Mouse (Mus musculus) liver, embryonic 11.5 days (tissue): ENCODE measurements at regions not wholly inside any gene's neighbourhood (a gene's known extent, or its start where the extent isn't known, plus 50 kb on each side); places are given as distances from the start of the nearest gene placed in this dataset.

Experiments
- ATAC-seq: fragments of 200-750 bp; cut with Nextera tagmentation; replicated peaks from 2 replicates; pipeline ENCODE4 v1.8.0; 2017; ENCODE audit warnings: moderate number of reproducible peaks, mild to moderate bottlenecking, moderate TSS enrichment, moderate library complexity; ENCODE audit not compliant: low FRiP score
- DNase-seq: peaks from one replicate; pipeline ENCODE4 v3.0.0-alpha.2; 2017; ENCODE audit warnings: low spot score
- H3K27ac ChIP-seq: fragments of 300-500 bp; sonication (generic); 2 replicates; pipeline ENCODE4 v1.5.1; 2014; ENCODE audit warnings: mild to moderate bottlenecking, low read depth, low read length, control low read depth
- H3K27me3 ChIP-seq: fragments of 300-500 bp; sonication (generic); replicated peaks from 2 replicates; pipeline ENCODE4 v1.6.1; 2014; ENCODE audit warnings: low read length, mixed read lengths; ENCODE audit not compliant: control insufficient read depth, insufficient read depth
- H3K36me3 ChIP-seq: fragments of 300-500 bp; sonication (generic); 2 replicates; pipeline ENCODE4 v1.6.1; 2014; ENCODE audit warnings: mild to moderate bottlenecking, low read length, moderate library complexity, mixed read lengths; ENCODE audit not compliant: control insufficient read depth, insufficient read depth
- H3K4me1 ChIP-seq: fragments of 300-500 bp; sonication (generic); replicated peaks from 2 replicates; pipeline ENCODE4 v1.6.1; 2014; ENCODE audit warnings: low read length, mixed read lengths; ENCODE audit not compliant: control insufficient read depth, insufficient read depth
- H3K4me2 ChIP-seq: fragments of 300-500 bp; sonication (generic); 2 replicates; pipeline ENCODE4 v1.6.1; 2014; ENCODE audit warnings: mild to moderate bottlenecking, control low read depth, moderate library complexity
- H3K4me3 ChIP-seq: fragments of 300-500 bp; sonication (generic); 2 replicates; pipeline ENCODE4 v1.5.1; 2014; ENCODE audit warnings: low read depth, low read length, control low read depth
- H3K9ac ChIP-seq: fragments of 300-500 bp; sonication (generic); 2 replicates; pipeline ENCODE4 v1.6.1; 2014; ENCODE audit warnings: low read depth, low read length, control low read depth
- H3K9me3 ChIP-seq: fragments of 300-500 bp; sonication (generic); 2 replicates; pipeline ENCODE4 v1.6.1; 2016; ENCODE audit warnings: low read length, inconsistent platforms, mixed read lengths; ENCODE audit not compliant: control insufficient read depth
- WGBS: fragments of 180-500 bp; shearing (Covaris S2); extraction: QIAGEN DNeasy Blood & Tissue Kit; methylation state at CpG from one replicate; pipeline ENCODE4 v1.1.7; 2014; 5-methylcytosine and 5-hydroxymethylcytosine counted together

GRCm38 (mm10) chr17:4781586-4781985, 212.5 kb upstream of the Arid1b start:
- Histone ChIP-seq H3K9me3 (no peaks in the 10 kb centered on the region), H3K4me2 (no peak overlapping the region), H3K4me3 (no peak overlapping the region), H3K27me3 (no peaks in the 10 kb centered on the region), H3K4me1 (no peaks in the 10 kb centered on the region), H3K9ac (no peak overlapping the region), H3K36me3 (no peaks in the 10 kb centered on the region), H3K27ac (no peak overlapping the region)
- no peak for ATAC-seq
- WGBS: 72% methylated on average over 3 of the region's 3 CpGs
- no peak for DNase-seq

GRCm38 (mm10) chr17:4784296-4784695, 209.8 kb upstream of the Arid1b start:
- Histone ChIP-seq H3K4me2 (no peak overlapping the region), H3K27ac (no peak overlapping the region), H3K36me3 (no peaks in the 10 kb centered on the region), H3K9me3 (no peaks in the 10 kb centered on the region), H3K4me3 (no peak overlapping the region), H3K4me1 (no peaks in the 10 kb centered on the region), H3K27me3 (no peaks in the 10 kb centered on the region), H3K9ac (no peak overlapping the region)
- DNase-seq (no peak), ATAC-seq (no peak)
- 76% methylated on average over 5 of the region's 5 CpGs for WGBS

DNA sequence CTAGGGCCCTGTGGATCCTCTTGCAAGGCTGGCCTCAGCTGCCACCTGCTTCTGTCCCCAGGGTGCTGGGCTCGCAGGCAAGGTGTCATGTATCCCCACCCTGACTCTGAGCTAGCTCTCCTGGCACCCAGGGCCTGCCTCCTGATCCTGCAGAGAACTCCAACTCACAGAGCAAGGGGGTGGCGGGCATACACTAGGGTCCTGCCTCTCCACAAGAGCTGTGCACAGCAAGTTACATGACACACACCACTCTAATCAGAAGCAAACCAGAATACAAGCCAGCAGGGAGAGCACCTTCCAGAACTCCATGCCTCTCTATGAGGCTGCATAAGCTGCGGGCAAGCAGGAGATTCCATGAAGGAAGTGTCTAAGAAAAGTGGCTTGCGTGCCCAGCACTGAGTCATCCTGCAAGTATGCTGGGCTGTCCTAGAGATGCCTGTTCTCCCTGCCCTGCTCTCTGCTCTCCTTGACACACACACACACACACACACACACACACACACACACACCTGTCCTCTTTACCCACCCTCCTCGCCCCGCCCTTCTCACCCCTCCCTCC, 208.8 kb upstream of the Arid1b start:
- WGBS: 47% methylated on average over 6 of the region's 6 CpGs
- ATAC-seq: no peak
- H3K27ac ChIP-seq: no peak overlapping the region
- no peaks in the 10 kb centered on the region for H3K9me3 ChIP-seq
- H3K27me3 ChIP-seq: no peaks in the 10 kb centered on the region
- H3K4me1 ChIP-seq: no peaks in the 10 kb centered on the region
- H3K4me2 ChIP-seq: no peak overlapping the region
- no peak overlapping the region for H3K4me3 ChIP-seq
- H3K36me3 ChIP-seq: no peaks in the 10 kb centered on the region
- H3K9ac ChIP-seq: no peak overlapping the region
- DNase-seq: no peak

DNA sequence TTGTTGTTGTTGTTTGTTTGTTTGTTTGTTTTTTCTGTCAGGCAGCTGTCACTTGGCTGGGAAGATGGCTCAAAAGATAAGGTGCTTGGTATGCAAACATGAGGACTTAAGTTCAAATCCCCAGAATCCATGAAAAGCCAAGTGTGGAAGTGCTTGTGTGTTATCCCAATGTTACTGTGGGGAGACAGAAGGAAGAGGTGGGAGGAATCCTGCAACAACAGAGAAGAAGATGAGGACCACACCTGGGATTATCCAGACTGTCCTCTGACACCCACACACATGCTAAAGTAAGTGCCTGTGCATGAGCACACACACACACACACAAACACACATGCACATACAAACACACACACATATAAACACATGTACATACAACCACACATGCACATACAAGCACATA, 207.6 kb upstream of the Arid1b start:
- Histone ChIP-seq H3K27ac (no peak overlapping the region), H3K4me2 (no peak overlapping the region), H3K9me3 (no peaks in the 10 kb centered on the region), H3K36me3 (no peaks in the 10 kb centered on the region), H3K27me3 (no peaks in the 10 kb centered on the region), H3K4me3 (no peak overlapping the region), H3K9ac (no peak overlapping the region), H3K4me1 (no peaks in the 10 kb centered on the region)
- no peak for ATAC-seq
- no peak for DNase-seq

GRCm38 (mm10) chr17:4791873-4792272, 202.3 kb upstream of the Arid1b start:
- Histone ChIP-seq H3K27ac (no peak overlapping the region), H3K27me3 (no peaks in the 10 kb centered on the region), H3K36me3 (no peaks in the 10 kb centered on the region), H3K9me3 (no peaks in the 10 kb centered on the region), H3K4me3 (no peak overlapping the region), H3K9ac (no peak overlapping the region), H3K4me2 (no peak overlapping the region), H3K4me1 (no peaks in the 10 kb centered on the region)
- 65% methylated on average over 10 of the region's 10 CpGs for WGBS
- ATAC-seq: no peak
- DNase-seq: no peak

DNA sequence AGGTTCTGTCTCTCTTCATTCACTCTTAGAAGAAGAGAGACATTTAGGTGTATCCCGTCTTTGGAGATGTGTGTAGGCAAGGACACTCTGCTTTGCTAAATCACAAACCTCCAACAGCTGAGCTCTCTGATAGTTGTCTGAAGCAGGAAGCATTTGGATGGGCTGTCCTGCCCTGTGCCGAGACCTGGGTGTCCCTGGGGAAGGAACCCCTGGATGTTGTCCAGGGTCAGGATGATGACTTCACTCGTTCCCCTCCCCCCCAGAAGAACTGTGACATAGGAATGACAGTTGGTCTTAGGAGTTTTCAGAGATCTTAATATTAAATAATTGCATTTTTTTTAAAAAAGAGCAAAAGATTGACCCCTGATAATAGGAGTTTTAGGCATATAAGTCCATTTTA, 197.9 kb upstream of the Arid1b start:
- Histone ChIP-seq H3K36me3 (no peaks in the 10 kb centered on the region), H3K4me2 (no peak overlapping the region), H3K27ac (no peak overlapping the region), H3K27me3 (no peaks in the 10 kb centered on the region), H3K9ac (no peak overlapping the region), H3K4me3 (no peak overlapping the region), H3K4me1 (no peaks in the 10 kb centered on the region), H3K9me3 (no peaks in the 10 kb centered on the region)
- DNase-seq: no peak
- 68% methylated on average over 3 of the region's 3 CpGs for WGBS
- ATAC-seq: no peak

- H3K9ac ChIP-seq: no peak overlapping the region
- no peak for ATAC-seq
- H3K4me1 ChIP-seq: no peaks in the 10 kb centered on the region
- no peaks in the 10 kb centered on the region for H3K36me3 ChIP-seq
- H3K27me3 ChIP-seq: no peaks in the 10 kb centered on the region
- H3K4me3 ChIP-seq: no peak overlapping the region
- no peak overlapping the region for H3K4me2 ChIP-seq
- no peaks in the 10 kb centered on the region for H3K9me3 ChIP-seq
- WGBS: 70% methylated on average over 4 of the region's 4 CpGs
- DNase-seq: no peak
- no peak overlapping the region for H3K27ac ChIP-seq
Observed at GRCm38 (mm10) chr17:4804013-4804412, 190.1 kb upstream of the Arid1b start.

DNA sequence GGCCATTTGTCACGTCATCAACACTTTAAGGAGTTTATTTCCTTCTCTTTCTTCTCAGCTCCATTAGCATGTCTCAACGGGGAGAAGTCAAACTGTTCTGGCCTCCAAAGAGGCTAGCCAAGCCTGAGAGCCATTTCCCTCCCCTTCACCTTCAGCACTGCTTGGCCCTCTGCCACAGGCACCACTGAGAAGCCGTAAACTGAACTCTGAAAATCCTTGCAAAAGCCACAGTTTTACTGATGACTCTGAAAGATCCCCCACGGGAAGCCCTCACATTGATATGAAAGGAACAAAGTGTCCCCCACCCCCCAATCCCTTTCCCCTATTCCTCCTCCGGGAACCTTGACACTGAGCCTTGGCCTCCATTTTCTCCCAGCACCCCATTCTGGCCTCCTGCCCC, 188.1 kb upstream of the Arid1b start:
- H3K27me3 ChIP-seq: no peaks in the 10 kb centered on the region
- DNase-seq (no peak), ATAC-seq (no peak)
- no peaks in the 10 kb centered on the region for H3K4me1 ChIP-seq
- no peak overlapping the region for H3K27ac ChIP-seq
- no peaks in the 10 kb centered on the region for H3K9me3 ChIP-seq
- H3K4me3 ChIP-seq: no peak overlapping the region
- no peak overlapping the region for H3K4me2 ChIP-seq
- 53% methylated on average over 5 of the region's 5 CpGs for WGBS
- no peaks in the 10 kb centered on the region for H3K36me3 ChIP-seq
- no peak overlapping the region for H3K9ac ChIP-seq

GRCm38 (mm10) chr17:4808926-4809325, 185.2 kb upstream of the Arid1b start:
- ATAC-seq: no peak
- no peak for DNase-seq
- H3K9ac ChIP-seq: no peak overlapping the region
- no peaks in the 10 kb centered on the region for H3K9me3 ChIP-seq
- H3K4me1 ChIP-seq: no peaks in the 10 kb centered on the region
- H3K27me3 ChIP-seq: no peaks in the 10 kb centered on the region
- no peak overlapping the region for H3K4me3 ChIP-seq
- H3K27ac ChIP-seq: no peak overlapping the region
- no peaks in the 10 kb centered on the region for H3K36me3 ChIP-seq
- no peak overlapping the region for H3K4me2 ChIP-seq
- WGBS: 73% methylated on average over 3 of the region's 3 CpGs
